Mouse (Mus musculus): ENCODE results near the gene Hoxb4.

The Hoxb4 gene

GRCm38 (mm10) chr11:96311520-96312417 is 6.3 kb upstream of the Hoxb4 start:
- ATAC-seq (ENCODE audit: insufficient number of reproducible peaks, low FRiP score, low TSS enrichment) = no peak

- no peak for ATAC-seq (ENCODE audit: insufficient number of reproducible peaks, low FRiP score, low TSS enrichment)
Observed at GRCm38 (mm10) chr11:96313134-96313533, 4.9 kb upstream of the Hoxb4 start.

DNA sequence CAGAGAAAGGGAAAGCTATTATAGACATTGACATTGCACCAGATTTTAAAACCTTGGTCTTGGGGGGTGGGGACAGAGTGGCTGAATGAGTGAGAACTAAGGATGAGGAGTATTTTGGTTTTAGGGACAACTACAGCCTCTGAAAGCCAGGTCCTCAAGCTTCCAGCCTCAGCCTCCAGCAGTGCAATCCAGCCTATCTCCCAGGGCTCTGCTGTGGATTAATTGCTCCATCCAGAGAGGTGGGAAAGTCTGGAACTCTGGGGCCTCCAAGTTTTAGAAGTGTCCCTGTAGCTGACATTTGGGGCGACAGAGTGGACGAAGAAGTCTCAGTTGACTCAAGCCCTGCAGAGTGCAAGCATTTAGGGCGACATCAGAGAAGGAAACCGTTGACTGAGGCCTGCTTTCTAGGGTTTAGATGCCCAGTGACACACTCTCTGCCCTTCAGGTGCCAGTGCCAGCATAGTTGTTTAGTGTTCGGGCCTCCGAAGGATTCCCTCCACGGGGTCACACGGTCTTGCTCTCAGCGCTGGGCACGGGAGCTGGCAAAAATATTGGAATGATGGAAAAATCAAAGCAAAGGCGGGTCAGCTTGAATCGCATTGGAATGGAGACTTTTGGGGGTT is 4.2 kb upstream of the Hoxb4 start:
- ATAC-seq (ENCODE audit: insufficient number of reproducible peaks, low FRiP score, low TSS enrichment) = no peak

DNA sequence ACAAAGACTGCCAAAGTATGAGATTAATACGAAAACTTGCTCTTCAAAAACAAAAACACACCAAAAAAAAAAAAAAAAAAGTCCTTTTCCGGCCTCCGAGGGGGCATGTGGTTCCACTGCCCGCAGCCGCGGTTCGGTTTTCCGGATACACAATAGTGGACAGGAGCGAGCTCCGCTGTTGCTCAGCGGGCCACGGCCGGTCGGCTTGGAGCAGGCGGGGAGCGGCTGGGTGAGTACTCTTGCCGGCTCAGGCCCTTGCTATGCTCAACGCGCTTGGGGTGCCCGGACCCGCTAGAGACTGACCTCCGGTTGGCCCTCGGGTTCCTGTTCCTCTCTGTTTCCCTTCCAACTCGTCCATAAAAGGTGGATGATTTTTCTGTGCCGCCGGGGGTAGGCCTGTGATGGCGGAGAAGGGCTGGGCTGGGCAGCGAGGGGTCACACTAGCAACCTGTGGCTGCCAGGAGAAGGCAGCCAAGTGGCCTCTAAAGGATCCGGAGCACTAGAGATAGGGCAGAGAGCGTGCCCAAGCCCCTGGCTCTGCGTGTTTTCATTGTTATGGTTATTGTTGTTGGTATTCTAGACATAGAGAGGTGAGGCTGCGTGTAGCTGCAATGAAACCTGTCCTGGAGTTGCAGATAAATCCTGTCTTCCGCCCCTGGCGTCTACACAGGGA is 3.3 kb upstream of the Hoxb4 start:
- ATAC-seq (ENCODE audit: insufficient number of reproducible peaks, low FRiP score, low TSS enrichment) = no peak

DNA sequence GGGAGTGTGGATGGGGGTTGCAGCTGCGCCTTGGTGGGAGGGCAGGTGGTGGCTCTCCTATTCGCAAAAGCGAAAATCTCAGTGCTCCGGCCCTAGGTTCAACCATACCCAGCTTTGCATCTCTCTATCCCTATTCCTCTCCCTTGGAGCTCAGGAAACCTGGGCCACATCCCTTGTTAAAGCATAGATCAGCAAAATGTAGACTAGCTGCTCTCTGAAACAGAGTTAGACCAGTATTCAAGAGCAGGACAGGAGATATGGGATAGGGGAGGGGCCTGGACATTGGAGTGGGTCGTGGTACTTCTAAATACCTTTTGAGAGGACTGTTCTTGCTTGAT is 2.8 kb upstream of the Hoxb4 start:
- ATAC-seq (ENCODE audit: insufficient number of reproducible peaks, low FRiP score, low TSS enrichment) = no peak

DNA sequence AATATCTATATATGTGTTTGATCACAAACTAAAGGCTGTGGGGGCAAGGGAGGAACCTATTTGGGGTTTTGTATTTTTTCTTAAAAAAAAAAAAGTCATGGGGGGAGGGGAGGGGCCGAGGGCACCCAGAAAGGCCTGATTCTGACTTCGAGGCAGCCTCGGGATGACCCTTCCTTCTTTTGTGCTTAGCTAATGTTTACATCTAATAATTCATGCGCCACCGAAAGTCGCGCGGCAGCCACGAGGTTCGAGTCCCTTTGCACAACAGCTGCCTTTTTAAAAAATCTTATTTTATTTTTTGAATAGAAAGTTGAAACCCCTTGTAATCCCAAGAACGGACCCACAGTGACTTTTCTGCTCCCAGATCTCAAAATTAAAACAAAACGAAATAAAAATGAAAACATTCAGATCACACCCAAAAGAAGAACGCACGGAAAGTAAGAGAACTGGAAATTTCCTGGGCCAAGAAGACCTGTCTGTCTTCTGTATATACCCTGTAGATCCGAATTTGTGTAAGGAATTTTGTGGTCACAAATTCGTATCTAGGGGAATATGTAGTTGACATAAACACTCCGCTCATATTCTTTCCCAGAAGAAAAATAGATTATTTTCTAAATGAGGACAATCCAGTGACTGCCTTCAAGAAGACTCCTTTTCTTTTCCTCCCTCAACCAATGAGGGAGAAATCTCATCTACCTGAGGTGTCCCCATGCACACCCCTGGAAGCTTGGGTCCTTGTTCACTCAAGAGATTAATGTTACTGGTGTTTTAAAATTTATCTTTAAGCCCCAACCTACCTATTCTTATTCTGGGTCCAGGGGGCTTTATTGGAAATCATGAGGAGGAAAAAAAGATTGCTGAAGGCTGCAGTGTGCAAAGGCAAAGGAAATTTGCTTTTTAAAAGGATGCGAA is 1.1 kb upstream of the Hoxb4 start:
- no peak for ATAC-seq (ENCODE audit: insufficient number of reproducible peaks, low FRiP score, low TSS enrichment)

- no peak for ATAC-seq (ENCODE audit: insufficient number of reproducible peaks, low FRiP score, low TSS enrichment)
Observed at GRCm38 (mm10) chr11:96318368-96319070, 452 bp downstream of the Hoxb4 start.

- no peak for ATAC-seq (ENCODE audit: insufficient number of reproducible peaks, low FRiP score, low TSS enrichment)
Observed at GRCm38 (mm10) chr11:96319071-96319902, 1.2 kb downstream of the Hoxb4 start.

- no peak for ATAC-seq (ENCODE audit: insufficient number of reproducible peaks, low FRiP score, low TSS enrichment)
Observed at GRCm38 (mm10) chr11:96319910-96320309, 1.8 kb downstream of the Hoxb4 start.

- no peak for ATAC-seq (ENCODE audit: insufficient number of reproducible peaks, low FRiP score, low TSS enrichment)
Observed at GRCm38 (mm10) chr11:96320688-96321087, 2.6 kb downstream of the Hoxb4 start.

DNA sequence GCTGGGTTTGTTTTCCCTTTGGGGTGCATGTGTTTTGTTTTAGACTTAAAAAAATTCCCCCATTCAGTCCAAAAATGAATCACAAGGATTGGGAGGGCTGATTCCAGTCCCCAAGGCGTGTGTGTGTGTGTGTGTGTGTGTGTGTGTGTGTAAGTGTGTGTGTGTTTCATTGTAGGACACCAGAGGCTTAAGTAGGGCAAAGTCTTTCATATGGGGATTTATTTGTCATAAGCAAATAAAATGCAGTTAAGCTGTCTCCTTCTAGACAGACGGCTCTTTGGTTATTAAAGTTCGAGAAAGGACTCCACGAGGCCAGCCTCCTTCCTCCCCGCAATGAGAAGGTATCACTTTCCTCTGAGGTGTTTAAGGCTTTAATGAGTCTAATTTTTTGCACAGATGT is 3.8 kb downstream of the Hoxb4 start:
- no peak for ATAC-seq (ENCODE audit: insufficient number of reproducible peaks, low FRiP score, low TSS enrichment)

DNA sequence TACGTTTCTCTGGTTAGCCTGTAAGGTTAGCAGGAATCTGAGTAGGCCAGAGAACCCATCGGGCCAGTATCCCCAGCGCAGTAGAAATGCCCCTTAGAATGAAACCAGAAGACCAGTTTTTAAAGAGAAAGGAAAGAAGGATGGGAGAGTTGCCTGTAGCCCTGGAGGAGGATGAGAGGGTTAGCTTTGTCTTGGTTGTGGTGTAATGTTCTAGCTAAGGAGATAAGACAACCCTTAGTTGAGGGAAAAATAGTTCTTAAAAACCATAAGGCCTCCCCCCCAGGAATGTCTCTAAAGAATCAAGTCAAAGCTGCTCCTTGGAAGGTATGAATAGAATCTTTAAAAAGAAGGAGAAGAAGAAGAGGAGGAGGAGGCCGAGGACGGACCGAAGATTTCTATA is 4.7 kb downstream of the Hoxb4 start:
- no peak for ATAC-seq (ENCODE audit: insufficient number of reproducible peaks, low FRiP score, low TSS enrichment)

- no peak for ATAC-seq (ENCODE audit: insufficient number of reproducible peaks, low FRiP score, low TSS enrichment)
Observed at GRCm38 (mm10) chr11:96323154-96323553, 5.1 kb downstream of the Hoxb4 start, which contains the start of gene Hoxb3. TSS of gene Hoxb3 (plus strand) at chr11:96323326.

- ATAC-seq (ENCODE audit: insufficient number of reproducible peaks, low FRiP score, low TSS enrichment) = no peak
Observed at GRCm38 (mm10) chr11:96324125-96324524, 6.1 kb downstream of the Hoxb4 start.

DNA sequence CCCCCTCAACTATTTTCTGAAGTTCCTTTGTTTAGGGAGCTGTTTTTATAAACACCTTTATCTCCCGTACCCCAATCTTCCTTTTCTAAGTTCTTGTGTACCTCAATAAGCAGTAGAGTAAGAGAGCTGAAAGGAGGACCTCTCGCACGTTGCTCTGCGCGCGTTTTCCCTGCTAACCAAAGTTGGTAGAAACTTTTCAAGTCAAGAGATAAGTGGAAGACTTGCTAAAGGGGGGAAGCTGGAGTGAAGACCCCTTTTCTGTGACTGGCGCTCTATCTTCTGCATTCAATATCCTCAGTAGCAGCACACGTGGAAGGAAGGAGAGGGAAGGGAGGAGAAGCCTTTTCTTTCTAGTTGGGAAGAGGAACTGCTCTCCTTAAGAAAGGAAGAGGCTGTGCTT is 6.9 kb downstream of the Hoxb4 start:
- no peak for ATAC-seq (ENCODE audit: insufficient number of reproducible peaks, low FRiP score, low TSS enrichment)

- no peak for ATAC-seq (ENCODE audit: insufficient number of reproducible peaks, low FRiP score, low TSS enrichment)
Observed at GRCm38 (mm10) chr11:96325747-96326212, 7.7 kb downstream of the Hoxb4 start.

DNA sequence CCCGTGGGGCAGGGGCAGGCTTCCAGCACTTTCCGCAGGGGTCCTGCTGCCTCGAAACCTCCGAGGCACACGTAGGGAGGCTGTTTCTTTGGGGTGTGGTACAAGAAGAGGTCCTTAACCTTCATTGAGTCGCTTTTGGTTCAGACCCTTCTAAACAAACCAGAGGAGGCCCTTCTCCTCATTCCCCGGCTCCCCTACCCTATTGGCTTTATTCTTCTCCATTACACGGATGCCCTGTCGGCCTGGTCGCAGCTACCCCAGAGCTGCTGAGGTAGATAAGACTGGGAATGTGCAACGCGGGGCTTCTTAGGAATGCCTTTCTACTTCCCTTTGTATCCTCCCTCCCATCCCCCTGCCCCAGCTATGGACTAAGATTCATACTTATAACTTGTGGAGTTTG is 8.6 kb downstream of the Hoxb4 start:
- ATAC-seq (ENCODE audit: insufficient number of reproducible peaks, low FRiP score, low TSS enrichment) = no peak

- ATAC-seq (ENCODE audit: insufficient number of reproducible peaks, low FRiP score, low TSS enrichment) = no peak
Observed at GRCm38 (mm10) chr11:96327122-96327521, 9.1 kb downstream of the Hoxb4 start.

DNA sequence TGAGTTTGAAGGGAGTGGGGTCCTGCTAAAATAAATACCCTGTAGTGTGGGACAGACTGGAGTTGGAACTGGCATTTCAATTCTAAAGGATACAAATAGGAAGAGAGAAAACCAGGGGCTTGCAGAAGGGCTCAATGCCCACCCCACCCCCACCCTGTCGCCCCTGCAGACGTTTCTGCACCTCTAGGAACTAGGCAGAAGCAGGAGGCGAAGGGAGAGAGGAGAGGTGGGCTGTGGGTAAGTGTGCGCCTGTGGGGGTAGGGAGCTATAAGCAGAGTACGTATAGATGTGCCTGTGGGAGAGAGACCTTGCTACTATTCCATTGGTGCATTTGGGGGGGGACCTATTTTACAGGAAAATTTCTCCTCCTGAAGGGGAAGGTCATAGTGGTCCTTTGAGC is 9.7 kb downstream of the Hoxb4 start:
- no peak for ATAC-seq (ENCODE audit: insufficient number of reproducible peaks, low FRiP score, low TSS enrichment)

All from cerebellum, adult (tissue).